Mouse (Mus musculus): Measurements from ENCODE around the gene Gm20388.

DNA sequence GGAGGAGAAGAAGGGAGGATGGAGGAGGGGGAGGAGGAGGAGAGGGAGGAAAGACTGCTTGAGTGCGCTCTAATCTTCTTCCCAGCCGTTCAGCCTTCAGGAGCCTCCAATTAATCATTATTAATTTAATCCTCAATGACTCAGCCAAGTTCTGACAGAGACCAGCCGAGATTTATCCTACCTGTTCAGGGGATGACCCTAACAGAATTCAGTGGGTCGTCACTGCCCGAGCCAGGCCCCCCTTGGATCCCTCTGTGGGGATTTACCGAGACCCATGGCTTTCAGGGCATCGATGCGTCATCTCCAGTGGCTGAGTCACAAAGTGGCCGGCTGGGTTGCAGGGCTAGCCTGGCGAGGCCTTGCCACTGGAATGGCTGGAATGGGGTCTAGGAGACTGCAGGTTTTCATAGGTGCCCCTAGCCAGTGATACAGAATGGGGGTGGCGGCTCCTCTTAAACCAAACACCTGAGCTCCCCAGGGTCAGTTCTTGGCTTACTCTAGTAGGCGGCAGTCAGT, 407.9 kb downstream of the Gm20388 start:
- TF ChIP-seq POLR2A (IDR thresholded peaks at IDR 0.05; ENCODE audit: borderline replicate concordance, insufficient read depth, low read length) = no peak
- TF ChIP-seq CTCF (IDR thresholded peaks at IDR 0.05; ENCODE audit: borderline replicate concordance, insufficient read depth, low read depth, low read length) = no peak
